Mouse (Mus musculus) frontal cortex, postnatal 36 days (tissue): ENCODE results near the gene Plekhg1.

Source experiments
- DNase-seq, 2 experiments: peaks; one replicate each; pipeline ENCODE4 v3.0.0; 2022; ENCODE audit warnings: low spot score in 2 of 2

The Plekhg1 gene

GRCm38 (mm10) chr10:3891381-3892263 lies 151.5 kb downstream of the Plekhg1 start:
- DNase-seq: no peak

GRCm38 (mm10) chr10:3892368-3892767 lies 152.2 kb downstream of the Plekhg1 start:
- no peak for DNase-seq

- no peak for DNase-seq
Measured at GRCm38 (mm10) chr10:3898068-3898467, 157.9 kb downstream of the Plekhg1 start.

- no peak for DNase-seq
Measured at GRCm38 (mm10) chr10:3900416-3900956, 160.3 kb downstream of the Plekhg1 start.

- DNase-seq: no peak
Measured at GRCm38 (mm10) chr10:3905747-3906146, 165.6 kb downstream of the Plekhg1 start.

- no peak for DNase-seq
Measured at GRCm38 (mm10) chr10:3914104-3914503, 173.9 kb downstream of the Plekhg1 start.

- no peak for DNase-seq
Measured at GRCm38 (mm10) chr10:3920368-3921152, 180.4 kb downstream of the Plekhg1 start.

- DNase-seq: no peak
Measured at GRCm38 (mm10) chr10:3928008-3928545, 187.9 kb downstream of the Plekhg1 start.

- DNase-seq: no peak
Measured at GRCm38 (mm10) chr10:3931831-3932230, 191.7 kb downstream of the Plekhg1 start.

- DNase-seq: no peak
Measured at GRCm38 (mm10) chr10:3933311-3933940, 193.3 kb downstream of the Plekhg1 start.

GRCm38 (mm10) chr10:3936864-3937263 lies 196.7 kb downstream of the Plekhg1 start:
- no peak for DNase-seq

GRCm38 (mm10) chr10:3939895-3940595 lies 199.9 kb downstream of the Plekhg1 start:
- DNase-seq: no peak

- no peak for DNase-seq
Measured at GRCm38 (mm10) chr10:3940596-3940975, 200.4 kb downstream of the Plekhg1 start.

GRCm38 (mm10) chr10:3941054-3941757 lies 201.0 kb downstream of the Plekhg1 start:
- DNase-seq: no peak

GRCm38 (mm10) chr10:3942289-3942688 lies 202.1 kb downstream of the Plekhg1 start:
- DNase-seq: no peak

- peak; percentile 37 to 42 for DNase-seq
Measured at GRCm38 (mm10) chr10:3943492-3944395, 203.6 kb downstream of the Plekhg1 start.

- no peak for DNase-seq
Measured at GRCm38 (mm10) chr10:3946871-3947270, 206.7 kb downstream of the Plekhg1 start.

GRCm38 (mm10) chr10:3947346-3947745 lies 207.2 kb downstream of the Plekhg1 start:
- no peak for DNase-seq

- DNase-seq: no peak
Measured at GRCm38 (mm10) chr10:3949306-3949705, 209.1 kb downstream of the Plekhg1 start.
